Mouse (Mus musculus) activated CD4-positive, CD25-positive, alpha-beta regulatory T cell, adult 4 months (primary cell): ENCODE measurements around the gene Cpn1. TPM values are rescaled to one million over a fixed set of nuclear protein-coding genes. Genes with fewer than 3 reads are reported as not detected.

ENCODE experiments used
- ATAC-seq: one replicate; pipeline ENCODE4 v1.8.0; 2017
- polyA plus RNA-seq, 2 experiments: library from polyadenylated mRNA; unstranded; fragments of 100-300 nt; shearing (Covaris generic); gene quantifications; one replicate each; pipeline ENCODE4 v1.2.1; 2017

Cpn1 gene
- polyA plus RNA-seq, 2 experiments from 2014 or later, result 0.15 TPM; not detected in 1

GRCm38 (mm10) chr19:43938355-43938754 is 48.0 kb downstream of the Cpn1 start:
- ATAC-seq, result no peak

- ATAC-seq, result no peak
Measured at GRCm38 (mm10) chr19:43930926-43931325, 55.4 kb downstream of the Cpn1 start.

GRCm38 (mm10) chr19:43930366-43930765 is 56.0 kb downstream of the Cpn1 start:
- no peak for ATAC-seq

GRCm38 (mm10) chr19:43929869-43930268 is 56.5 kb downstream of the Cpn1 start:
- no peak for ATAC-seq

- no peak for ATAC-seq
Measured at GRCm38 (mm10) chr19:43927967-43928366, 58.4 kb downstream of the Cpn1 start.

- ATAC-seq, result no peak
Measured at GRCm38 (mm10) chr19:43927057-43927456, 59.3 kb downstream of the Cpn1 start.

GRCm38 (mm10) chr19:43926141-43926987 is 60.0 kb downstream of the Cpn1 start:
- no peak for ATAC-seq

- ATAC-seq, result no peak
Measured at GRCm38 (mm10) chr19:43924361-43924760, 62.0 kb downstream of the Cpn1 start.

- ATAC-seq, result no peak
Measured at GRCm38 (mm10) chr19:43922963-43923362, 63.4 kb downstream of the Cpn1 start.

GRCm38 (mm10) chr19:43921410-43921809 is 64.9 kb downstream of the Cpn1 start:
- peak; percentile 50 for ATAC-seq

GRCm38 (mm10) chr19:43920453-43921300 is 65.7 kb downstream of the Cpn1 start:
- ATAC-seq, result no peak

- no peak for ATAC-seq
Measured at GRCm38 (mm10) chr19:43919841-43920240, 66.5 kb downstream of the Cpn1 start.

GRCm38 (mm10) chr19:43918834-43919233 is 67.5 kb downstream of the Cpn1 start:
- ATAC-seq, result no peak

- no peak for ATAC-seq
Measured at GRCm38 (mm10) chr19:43917763-43918162, 68.6 kb downstream of the Cpn1 start.

GRCm38 (mm10) chr19:43917406-43917691 is 69.0 kb downstream of the Cpn1 start:
- ATAC-seq, result peak; percentile 12

GRCm38 (mm10) chr19:43916586-43917405 is 69.6 kb downstream of the Cpn1 start:
- peak; percentile 78 for ATAC-seq

GRCm38 (mm10) chr19:43915431-43915830 is 70.9 kb downstream of the Cpn1 start:
- no peak for ATAC-seq

- ATAC-seq, result no peak
Measured at GRCm38 (mm10) chr19:43914986-43915385, 71.4 kb downstream of the Cpn1 start.

- no peak for ATAC-seq
Measured at GRCm38 (mm10) chr19:43912775-43913486, 73.4 kb downstream of the Cpn1 start.

GRCm38 (mm10) chr19:43906492-43906891 is 79.9 kb downstream of the Cpn1 start:
- no peak for ATAC-seq
